Mouse (Mus musculus) C2C12 (cell line): ENCODE data around the gene Ccdc134.

Experiments used
- CEBPB ChIP-seq: IDR thresholded peaks from one replicate; pipeline ENCODE4 v1.6.1; 2011; ENCODE audit warnings: low read depth, mild to moderate bottlenecking, control low read depth, moderate library complexity
- CTCF ChIP-seq: IDR thresholded peaks from one replicate; pipeline ENCODE4 v1.5.1; 2011; ENCODE audit not compliant: control insufficient read depth, insufficient read depth, insufficient read length
- FOSL1 ChIP-seq: IDR thresholded peaks from one replicate; pipeline ENCODE4 v1.8.0; 2011; ENCODE audit warnings: mild to moderate bottlenecking, low read length; ENCODE audit not compliant: poor library complexity, insufficient read depth, severe bottlenecking
- MAX ChIP-seq: IDR thresholded peaks from one replicate; pipeline ENCODE4 v1.6.1; 2011; ENCODE audit warnings: mild to moderate bottlenecking, control low read depth
- MYOD1 ChIP-seq: IDR thresholded peaks from one replicate; pipeline ENCODE4 v1.6.1; 2011; ENCODE audit warnings: low read depth; ENCODE audit not compliant: control insufficient read depth, insufficient read length
- MYOG ChIP-seq: IDR thresholded peaks from one replicate; pipeline ENCODE4 v1.6.1; 2011; ENCODE audit not compliant: control insufficient read depth, insufficient read length; ENCODE audit errors: extremely low read depth
- USF1 ChIP-seq: IDR thresholded peaks from one replicate; pipeline ENCODE4 v1.6.1; 2011; ENCODE audit warnings: low read depth, mild to moderate bottlenecking, control low read depth, moderate library complexity

DNA sequence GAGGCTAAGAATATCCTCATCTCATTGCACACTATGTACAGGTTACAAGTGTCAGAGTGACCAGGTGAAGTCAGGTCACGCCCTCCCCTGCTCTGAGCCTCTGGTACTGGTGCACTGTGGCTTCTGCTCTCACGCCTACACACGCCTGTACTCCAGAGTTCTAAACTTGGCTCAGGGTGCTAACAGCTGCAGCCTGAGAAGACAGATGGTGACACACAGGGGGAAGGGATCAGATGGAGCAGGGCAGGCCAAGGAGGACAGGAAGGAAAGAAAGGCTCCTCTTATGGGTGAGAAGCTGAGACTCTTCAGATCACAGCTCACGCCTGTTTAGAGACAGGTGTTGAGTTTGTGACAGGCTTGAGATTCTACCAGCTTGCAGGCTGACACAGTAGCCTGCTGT, 7.7 kb downstream of the Ccdc134 start:
- TF ChIP-seq CTCF (no peak), MAX (no peak), FOSL1 (no peak), USF1 (no peak), CEBPB (no peak), MYOG (no peak), MYOD1 (peak; percentile 75)
